Mouse (Mus musculus): ENCODE measurements around the gene Gm9745. TPM values are rescaled to one million over a fixed set of nuclear protein-coding genes. Genes with fewer than 3 reads are reported as not detected.
"Not testable (repeated sequence)": the region's sequence is repeated elsewhere in the genome, so short reads cannot be mapped to it uniquely, and the experiment has no call there.

Gm9745 gene
- polyA plus RNA-seq, 1 experiment = not detected

- not testable (repeated sequence) for DNase-seq; H3K4me1 ChIP-seq (ENCODE audit: control insufficient read depth, insufficient read depth, low read length); H3K4me3 ChIP-seq (ENCODE audit: insufficient read depth, low read depth, low read length); H3K27ac ChIP-seq (ENCODE audit: insufficient read depth, low read depth, low read length); H3K36me3 ChIP-seq (ENCODE audit: control insufficient read depth, insufficient read depth, low read length); H3K27me3 ChIP-seq (replicated peaks; ENCODE audit: control insufficient read depth, insufficient read depth, low read length)
- WGBS = 86% methylated on average over 4 of the region's 4 CpGs
Measured at GRCm38 (mm10) chr13:8941110-8941509, 6.9 kb downstream of the Gm9745 start.

GRCm38 (mm10) chr13:8937611-8938140 is 10.4 kb downstream of the Gm9745 start:
- H3K4me3 ChIP-seq (ENCODE audit: insufficient read depth, low read depth, low read length); H3K36me3 ChIP-seq (ENCODE audit: control insufficient read depth, insufficient read depth, low read length); H3K4me1 ChIP-seq (ENCODE audit: control insufficient read depth, insufficient read depth, low read length); H3K27me3 ChIP-seq (replicated peaks; ENCODE audit: control insufficient read depth, insufficient read depth, low read length); H3K27ac ChIP-seq (ENCODE audit: insufficient read depth, low read depth, low read length); DNase-seq: not testable (repeated sequence)
- WGBS = 78% methylated on average over 6 of the region's 6 CpGs

- TF ChIP-seq CTCF (conservative IDR thresholded peaks at IDR 0.05; ENCODE audit: insufficient read depth, insufficient read length, low read depth, low read length) (no peak), POLR2A (IDR thresholded peaks at IDR 0.05; ENCODE audit: low read depth, low read length) (no peak)
- Histone ChIP-seq H3K4me3 (ENCODE audit: insufficient read depth, low read depth, low read length) (no peak overlapping the region), H3K27me3 (replicated peaks; ENCODE audit: control insufficient read depth, insufficient read depth, low read length) (no peaks in the 10 kb centered on the region), H3K4me1 (ENCODE audit: control insufficient read depth, insufficient read depth, low read length) (no peaks in the 10 kb centered on the region), H3K36me3 (ENCODE audit: control insufficient read depth, insufficient read depth, low read length) (no peaks in the 10 kb centered on the region), H3K27ac (ENCODE audit: insufficient read depth, low read depth, low read length) (no peak overlapping the region)
- WGBS = 71% methylated on average over 2 of the region's 2 CpGs
- no peak for DNase-seq
Measured at GRCm38 (mm10) chr13:8933499-8933898, 14.5 kb downstream of the Gm9745 start.

GRCm38 (mm10) chr13:8913890-8914289 is 34.1 kb downstream of the Gm9745 start:
- not testable (repeated sequence) for H3K27me3 ChIP-seq (replicated peaks; ENCODE audit: control insufficient read depth, insufficient read depth, low read length); H3K27ac ChIP-seq (ENCODE audit: insufficient read depth, low read depth, low read length); H3K36me3 ChIP-seq (ENCODE audit: control insufficient read depth, insufficient read depth, low read length); H3K4me1 ChIP-seq (ENCODE audit: control insufficient read depth, insufficient read depth, low read length); H3K4me3 ChIP-seq (ENCODE audit: insufficient read depth, low read depth, low read length)
- peak; percentile 54 for DNase-seq
- 80% methylated on average over 8 of the region's 8 CpGs for WGBS

GRCm38 (mm10) chr13:8905986-8906385 is 42.0 kb downstream of the Gm9745 start:
- H3K36me3 ChIP-seq (ENCODE audit: control insufficient read depth, insufficient read depth, low read length); H3K27ac ChIP-seq (ENCODE audit: insufficient read depth, low read depth, low read length); H3K27me3 ChIP-seq (replicated peaks; ENCODE audit: control insufficient read depth, insufficient read depth, low read length); H3K4me3 ChIP-seq (ENCODE audit: insufficient read depth, low read depth, low read length); H3K4me1 ChIP-seq (ENCODE audit: control insufficient read depth, insufficient read depth, low read length): not testable (repeated sequence)
- 58% methylated on average over 2 of the region's 2 CpGs for WGBS
- peak; percentile 54 for DNase-seq

Other genes starting within 250 kb of the Gm9745 start
- 9.9 and 11.4 TPM in 2 replicates for gene Wdr37, start 76.3 kb downstream of the Gm9745 start, polyA plus RNA-seq (2012; rRNA removed)
- 8.8 and 11.0 TPM in 2 replicates for gene Idi1, start 62.7 kb downstream of the Gm9745 start, polyA plus RNA-seq (2012; rRNA removed)
- gene Idi2, start 4.6 kb upstream of the Gm9745 start, polyA plus RNA-seq (2012; rRNA removed) = not detected in 2 replicates
- gene Gtpbp4, start 47.9 kb upstream of the Gm9745 start, polyA plus RNA-seq (2012; rRNA removed) = 4.7 and 7.5 TPM in 2 replicates
- 17.9 and 21.5 TPM in 2 replicates for gene Larp4b, start 145.7 kb upstream of the Gm9745 start, polyA plus RNA-seq (2012; rRNA removed)